Mouse (Mus musculus) thymus, adult 2 months (tissue): ENCODE results near the gene Ccdc167.

ENCODE experiments used
- CTCF ChIP-seq: fragments of 200-500 bp; IDR thresholded peaks from 2 replicates; pipeline ENCODE4 v1.5.1; 2012; ENCODE audit warnings: mild to moderate bottlenecking, control low read depth, low read length, moderate library complexity, borderline replicate concordance; ENCODE audit not compliant: control insufficient read depth, poor library complexity, insufficient read depth; ENCODE audit errors: extremely low read depth
- POLR2A ChIP-seq: fragments of 200-500 bp; IDR thresholded peaks from 2 replicates; pipeline ENCODE4 v1.6.1; 2012; ENCODE audit warnings: mild to moderate bottlenecking, low read length, control low read depth, moderate library complexity; ENCODE audit not compliant: control insufficient read depth, poor library complexity, insufficient read depth; ENCODE audit errors: extremely low read depth

- TF ChIP-seq CTCF: no peak
- TF ChIP-seq POLR2A: no peak
These were observed 39.5 kb upstream of the Ccdc167 start for GRCm38 (mm10) chr17:29756381-29756780.
